Comparison of ENCODE assay signal across 8 mouse cellular contexts in genomic region chr9:116173473-116174170, GRCm38 (mm10). TPM values are rescaled to one million over a fixed set of nuclear protein-coding genes. Genes with fewer than 3 reads are reported as not detected.
A peak's percentile ranks its signal among the peaks of the same experiment; 100 is the strongest.
DNase-seq lines count a peak whose midpoint lies in the region; ATAC-seq and TF ChIP-seq lines count a peak whose summit lies in the region.

No protein-coding gene starts in this region.

- peak overlapping the region; percentile 97 for H3K27ac ChIP-seq in embryonic facial prominence, embryonic 15.5 days (replicated peaks)
- peak overlapping the region; percentile 96 for H3K27ac ChIP-seq in limb, embryonic 10.5 days
- peak overlapping the region; percentile 64; the same call in 1 of the 2 replicates for H3K27ac ChIP-seq in neural tube, embryonic 14.5 days (ENCODE audit: low read depth, low read length)

- no peaks in the 10 kb centered on the region for H3K36me3 ChIP-seq in embryonic facial prominence, embryonic 15.5 days
- no peaks in the 10 kb centered on the region for H3K36me3 ChIP-seq in limb, embryonic 10.5 days
- H3K36me3 ChIP-seq in neural tube, embryonic 14.5 days (ENCODE audit: control insufficient read depth, insufficient read depth, low read length) = no peaks in the 10 kb centered on the region

- no peak for TF ChIP-seq POLR2A in lung, adult 2 months (IDR thresholded peaks at IDR 0.05; ENCODE audit: borderline replicate concordance, extremely low read depth, low read depth, low read length)

- H3K4me1 ChIP-seq in lung, adult 2 months (ENCODE audit: control insufficient read depth, insufficient read depth, low read length) = peaks cover 36% of the 10 kb centered on the region
- peaks cover 52% of the 10 kb centered on the region for H3K4me1 ChIP-seq in embryonic facial prominence, embryonic 15.5 days
- H3K4me1 ChIP-seq in limb, embryonic 10.5 days = peaks cover 29% of the 10 kb centered on the region
- H3K4me1 ChIP-seq in neural tube, embryonic 14.5 days (ENCODE audit: control insufficient read depth, insufficient read depth, low read length) = no peaks in the 10 kb centered on the region

- no peaks in the 10 kb centered on the region for H3K27me3 ChIP-seq in embryonic facial prominence, embryonic 15.5 days
- no peaks in the 10 kb centered on the region for H3K27me3 ChIP-seq in limb, embryonic 10.5 days (ENCODE audit: low read depth, poor library complexity, severe bottlenecking)
- peaks cover 14% of the 10 kb centered on the region for H3K27me3 ChIP-seq in neural tube, embryonic 14.5 days (ENCODE audit: control insufficient read depth, insufficient read depth, low read length)

- WGBS in lung, adult 2 months = 35% methylated on average over 16 of the region's 16 CpGs
- 71% methylated on average over 16 of the region's 16 CpGs for WGBS in embryonic facial prominence, embryonic 15.5 days
- 84% methylated on average over 16 of the region's 16 CpGs for WGBS in limb, embryonic 10.5 days
- 84% methylated on average over 16 of the region's 16 CpGs for WGBS in neural tube, embryonic 14.5 days

- no peak for ATAC-seq in embryonic facial prominence, embryonic 15.5 days (ENCODE audit: insufficient number of reproducible peaks, low FRiP score, low TSS enrichment, low read depth)
- ATAC-seq in neural tube, embryonic 14.5 days (ENCODE audit: low read depth) = no peak

- peak overlapping the region; percentile 95 for H3K9ac ChIP-seq in embryonic facial prominence, embryonic 15.5 days
- H3K9ac ChIP-seq in neural tube, embryonic 14.5 days (replicated peaks; ENCODE audit: low read depth, low read length) = no peak overlapping the region

- H3K4me3 ChIP-seq in lung, adult 2 months (replicated peaks; ENCODE audit: extremely low read depth, low read depth, low read length) = peak overlapping the region; percentile 87
- peak overlapping the region; percentile 83 for H3K4me3 ChIP-seq in embryonic facial prominence, embryonic 15.5 days (replicated peaks)
- peak overlapping the region; percentile 76 for H3K4me3 ChIP-seq in limb, embryonic 10.5 days
- H3K4me3 ChIP-seq in neural tube, embryonic 14.5 days (ENCODE audit: low read depth, low read length) = peak overlapping the region; percentile 55

- TF ChIP-seq CTCF in lung, adult 2 months (IDR thresholded peaks at IDR 0.05; ENCODE audit: insufficient read depth, low read length) = no peak

- H3K4me2 ChIP-seq in embryonic facial prominence, embryonic 15.5 days (replicated peaks) = peak overlapping the region; percentile 77
- H3K4me2 ChIP-seq in neural tube, embryonic 14.5 days (ENCODE audit: low read depth, low read length) = peak overlapping the region; percentile 93; the same call in 1 of the 2 replicates

- no peak for DNase-seq in lung, adult 2 months
- no peak for DNase-seq in lung, postnatal 14 days
- no peak for DNase-seq in limb, embryonic 10.5 days (ENCODE audit: low spot score)
- DNase-seq in left cerebral cortex, adult 18-20 months (ENCODE audit: low spot score in 2 of 2) = no peak
- no peak for DNase-seq in left cerebral cortex, adult 8-10 months (ENCODE audit: low spot score in 2 of 2)
- DNase-seq in adrenal gland, adult 18-20 months (ENCODE audit: low spot score in 2 of 2) = no peak

- H3K9me3 ChIP-seq in embryonic facial prominence, embryonic 15.5 days (replicated peaks) = no peaks in the 10 kb centered on the region
- no peaks in the 10 kb centered on the region for H3K9me3 ChIP-seq in limb, embryonic 10.5 days (replicated peaks)
- H3K9me3 ChIP-seq in neural tube, embryonic 14.5 days (ENCODE audit: control insufficient read depth, low read length) = no peaks in the 10 kb centered on the region

RNA-seq across cellular contexts. Expression of gene Tgfbr2, which starts 1.5 kb away (rescaled TPM):
- polyA plus RNA-seq in lung, adult 2 months (2012; rRNA removed) = 135 and 146 TPM in 2 replicates
- polyA plus RNA-seq in embryonic facial prominence, embryonic 15.5 days (2015; fragmentation: Nextera tagmentation; extraction: Ambion mirVana) = 48.8 and 49.6 TPM in 2 replicates
- polyA plus RNA-seq in limb, embryonic 10.5 days (2016; fragmentation: Nextera tagmentation; extraction: Ambion mirVana) = 9.8 and 14.1 TPM in 2 replicates
- 3.6 and 10.2 TPM in 2 replicates for polyA plus RNA-seq in neural tube, embryonic 14.5 days (2014; fragmentation: Nextera tagmentation; extraction: Ambion mirVana)
- total RNA-seq in left cerebral cortex, adult 18-20 months (2021) = 10 to 100 TPM; 12.4 to 13.1 TPM
- 10 to 100 TPM; 13.8 to 28.6 (median 20.0) TPM for total RNA-seq in left cerebral cortex, adult 8-10 months (2022)
- 10 to 100 TPM; 61.3 to 82.4 TPM for total RNA-seq in adrenal gland, adult 18-20 months (2021)
